Mouse (Mus musculus) lung, postnatal 0 days (tissue): ENCODE data around the gene Lce1e. TPM values are rescaled to one million over a fixed set of nuclear protein-coding genes. Genes with fewer than 3 reads are reported as not detected.
"Not testable (repeated sequence)": the region's sequence is repeated elsewhere in the genome, so short reads cannot be mapped to it uniquely, and the experiment has no call there.

Source experiments
- ATAC-seq: fragments of 200-750 bp; cut with Nextera tagmentation; 2 replicates; pipeline ENCODE4 v1.8.0; 2017; ENCODE audit warnings: moderate library complexity
- DNase-seq: peaks from one replicate; pipeline ENCODE4 v3.0.0-alpha.2; 2016; ENCODE audit warnings: low spot score
- H3K27ac ChIP-seq: fragments of 300-500 bp; sonication (generic); 2 replicates; pipeline ENCODE4 v1.5.1; 2014; ENCODE audit warnings: antibody characterized with exemption, mild to moderate bottlenecking, low read length, mixed read lengths
- H3K27me3 ChIP-seq: fragments of 300-500 bp; sonication (generic); replicated peaks from 2 replicates; pipeline ENCODE4 v1.6.1; 2014; ENCODE audit warnings: low read length, mixed read lengths; ENCODE audit not compliant: insufficient read depth
- H3K36me3 ChIP-seq: fragments of 300-500 bp; sonication (generic); 2 replicates; pipeline ENCODE4 v1.6.1; 2014; ENCODE audit warnings: low read length, mixed read lengths; ENCODE audit not compliant: insufficient read depth
- H3K4me1 ChIP-seq: fragments of 300-500 bp; sonication (generic); 2 replicates; pipeline ENCODE4 v1.6.1; 2014; ENCODE audit warnings: antibody characterized with exemption, low read depth, low read length, mixed read lengths; ENCODE audit not compliant: insufficient read depth
- H3K4me2 ChIP-seq: fragments of 300-500 bp; sonication (generic); replicated peaks from 2 replicates; pipeline ENCODE4 v1.6.1; 2014; ENCODE audit warnings: low read depth, mild to moderate bottlenecking, low read length, moderate library complexity, mixed read lengths
- H3K4me3 ChIP-seq: fragments of 300-500 bp; sonication (generic); 2 replicates; pipeline ENCODE4 v1.5.1; 2014; ENCODE audit warnings: low read depth, low read length
- H3K9ac ChIP-seq: fragments of 300-500 bp; sonication (generic); replicated peaks from 2 replicates; pipeline ENCODE4 v1.6.1; 2014; ENCODE audit warnings: low read depth, mild to moderate bottlenecking
- H3K9me3 ChIP-seq: fragments of 300-500 bp; sonication (generic); 2 replicates; pipeline ENCODE4 v1.6.1; 2016; ENCODE audit warnings: low read length, mixed read lengths
- CTCF ChIP-seq: IDR thresholded peaks from 2 replicates; pipeline ENCODE4 v1.5.1; 2016; ENCODE audit warnings: antibody characterized with exemption, mild to moderate bottlenecking
- EP300 ChIP-seq: IDR thresholded peaks from 2 replicates; pipeline ENCODE4 v1.6.1; 2016; ENCODE audit warnings: antibody characterized with exemption, mild to moderate bottlenecking, control low read depth
- WGBS: fragments of 180-500 bp; shearing (Covaris S2); extraction: QIAGEN DNeasy Blood & Tissue Kit; methylation state at CpG from one replicate; pipeline ENCODE4 v1.1.7; 2014; 5-methylcytosine and 5-hydroxymethylcytosine counted together
- polyA plus RNA-seq: library from polyadenylated mRNA; unstranded; fragments of >200 nt; fragmentation: Nextera tagmentation; extraction: Ambion mirVana; gene quantifications from 2 replicates; pipeline ENCODE4 v1.2.1, GENCODE M21; 2015

The Lce1e gene
- polyA plus RNA-seq, 1 experiment from 2014 or later = not detected

DNA sequence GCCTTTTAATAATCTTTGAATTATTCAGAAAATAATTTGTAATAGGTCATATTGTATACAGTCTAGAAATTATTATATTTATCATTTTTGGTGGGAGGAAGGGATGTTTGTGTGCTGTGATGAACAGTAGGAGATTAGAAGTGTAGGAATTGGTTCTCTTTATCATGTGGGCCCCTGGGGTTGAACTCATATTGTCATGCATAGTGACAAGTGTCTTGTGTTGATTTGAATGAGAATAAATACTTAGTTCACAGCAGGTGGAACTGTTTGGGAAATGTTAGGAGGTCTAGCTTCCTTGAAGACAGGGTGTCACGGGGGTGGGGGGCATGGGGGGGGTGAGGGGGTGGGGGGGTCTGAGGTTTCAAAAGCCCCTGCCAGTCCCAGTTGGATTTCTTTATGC lies 14.3 kb downstream of the Lce1e start:
- ATAC-seq = no peak
- no peak for TF ChIP-seq EP300
- no peak for TF ChIP-seq CTCF

DNA sequence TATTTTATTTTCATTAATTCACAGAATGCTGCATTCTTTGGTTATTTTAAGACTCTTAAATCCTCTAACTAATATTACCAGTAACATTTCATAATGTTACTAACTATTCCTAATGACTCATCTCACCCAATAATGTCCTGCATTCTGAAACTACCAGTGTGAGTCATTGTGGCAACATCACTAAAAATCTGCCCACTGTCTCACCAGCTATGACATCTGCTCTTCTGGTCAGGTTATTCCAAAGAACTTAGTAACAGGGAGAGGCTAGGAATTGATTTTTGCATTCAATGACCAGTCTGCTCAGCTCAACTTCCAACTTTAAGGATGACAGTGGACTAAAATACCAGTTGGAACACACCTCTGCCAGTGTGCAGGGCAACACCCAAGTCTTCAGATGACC lies 17.2 kb downstream of the Lce1e start:
- no peak overlapping the region for H3K4me3 ChIP-seq
- H3K4me2 ChIP-seq = no peak overlapping the region
- TF ChIP-seq CTCF (no peak), EP300 (no peak)
- no peak for DNase-seq
- H3K27ac ChIP-seq = no peak overlapping the region
- no peaks in the 10 kb centered on the region for H3K27me3 ChIP-seq
- no peaks in the 10 kb centered on the region for H3K36me3 ChIP-seq
- H3K4me1 ChIP-seq = no peaks in the 10 kb centered on the region
- no peaks in the 10 kb centered on the region for H3K9me3 ChIP-seq
- no peak overlapping the region for H3K9ac ChIP-seq
- no peak for ATAC-seq

More for the DNA sequence above, 14.3 kb downstream of the Lce1e start:
- Histone ChIP-seq H3K27me3 (no peaks in the 10 kb centered on the region), H3K4me3 (no peak overlapping the region), H3K4me1 (no peaks in the 10 kb centered on the region), H3K9me3 (no peaks in the 10 kb centered on the region), H3K4me2 (no peak overlapping the region), H3K9ac (no peak overlapping the region), H3K27ac (no peak overlapping the region), H3K36me3 (no peaks in the 10 kb centered on the region)
- WGBS = 22% methylated on average over 1 of the region's 1 CpGs
- no peak for DNase-seq

DNA sequence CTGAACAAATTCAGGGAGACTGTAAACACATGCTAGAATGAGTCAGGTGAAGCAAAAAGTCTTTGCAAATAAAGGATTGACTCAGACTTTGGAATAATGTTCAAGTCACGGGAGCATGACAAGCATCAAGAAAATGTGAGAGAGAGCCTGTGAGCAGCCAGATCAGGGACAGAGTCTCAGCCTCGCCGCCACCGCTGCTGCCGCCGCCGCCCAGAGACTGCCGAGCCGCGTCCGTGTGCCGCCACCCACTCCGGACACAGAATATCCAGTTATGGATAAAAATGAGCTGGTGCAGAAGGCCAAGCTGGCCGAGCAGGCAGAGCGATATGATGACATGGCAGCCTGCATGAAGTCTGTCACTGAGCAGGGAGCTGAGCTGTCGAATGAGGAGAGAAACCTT lies 19.7 kb downstream of the Lce1e start:
- H3K4me3 ChIP-seq, H3K4me1 ChIP-seq, H3K27me3 ChIP-seq, ATAC-seq, H3K9me3 ChIP-seq, H3K27ac ChIP-seq, DNase-seq, H3K9ac ChIP-seq, H3K4me2 ChIP-seq, H3K36me3 ChIP-seq: not testable (repeated sequence)
- WGBS = 50% methylated on average over 16 of the region's 16 CpGs

DNA sequence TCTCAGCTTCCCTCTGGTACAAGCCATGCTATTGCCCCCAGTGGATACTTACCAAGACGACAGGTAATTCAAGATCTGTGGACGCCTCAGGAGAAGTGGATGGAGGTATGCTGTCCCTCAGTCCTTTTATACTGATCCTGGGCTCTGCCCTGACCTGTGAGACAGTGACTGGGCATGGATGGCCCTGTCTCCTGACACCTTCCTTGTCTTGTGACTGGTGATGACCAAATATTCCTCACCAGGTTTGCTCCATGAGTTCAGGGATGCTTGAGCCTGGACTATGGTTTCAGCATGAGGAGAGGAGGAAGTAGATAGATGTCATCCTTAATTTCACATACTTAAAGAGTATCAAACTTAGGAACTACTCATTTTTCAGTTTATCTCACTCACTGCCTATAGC lies 21.8 kb downstream of the Lce1e start, which contains the start of gene Lce1d:
Gene Lce1d (minus strand): TSS at position 101 of the 400 bp plus-strand sequence.
- WGBS = 48% methylated on average over 2 of the region's 2 CpGs
- no peak within 1 kb of the TSS for H3K27ac ChIP-seq

DNA sequence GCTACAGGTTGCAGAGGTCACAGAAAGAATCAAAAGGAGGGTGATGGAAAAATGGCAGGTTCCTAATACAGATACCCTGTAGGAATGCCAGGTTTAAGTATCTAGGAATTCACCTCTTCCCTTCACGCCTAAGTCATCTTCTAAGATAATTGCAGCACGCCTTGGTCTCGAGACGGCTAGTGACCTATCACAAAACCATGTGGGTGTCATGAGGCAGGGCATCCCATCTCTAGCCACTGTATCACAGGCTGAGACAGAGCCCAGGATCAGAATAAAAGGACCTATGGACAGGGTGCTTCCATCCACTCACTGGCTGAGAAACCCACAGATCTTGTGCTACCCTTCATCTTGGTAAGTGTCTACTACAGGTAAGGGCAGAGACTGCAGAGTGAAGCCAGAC lies 29.9 kb downstream of the Lce1e start, which contains the start of gene Lce1c:
Gene Lce1c (plus strand): TSS at position 301 of the 400 bp plus-strand sequence.
- ATAC-seq = no peak
- H3K27me3 ChIP-seq = no peaks in the 10 kb centered on the region
- 86% methylated on average over 4 of the region's 4 CpGs for WGBS
- H3K4me1 ChIP-seq = no peaks in the 10 kb centered on the region
- H3K4me2 ChIP-seq = no peak within 1 kb of the TSS
- no peaks in the 10 kb centered on the region for H3K9me3 ChIP-seq
- no peak within 1 kb of the TSS for H3K4me3 ChIP-seq
- DNase-seq = no peak
- H3K9ac ChIP-seq = no peak within 1 kb of the TSS
- TF ChIP-seq EP300 = no peak
- no peak for TF ChIP-seq CTCF
- no peaks in the 10 kb centered on the region for H3K36me3 ChIP-seq
- H3K27ac ChIP-seq = no peak within 1 kb of the TSS

More for the DNA sequence above, 21.8 kb downstream of the Lce1e start, which contains the start of gene Lce1d:
- Histone ChIP-seq H3K4me3 (no peak within 1 kb of the TSS), H3K27me3 (no peaks in the 10 kb centered on the region), H3K9ac (no peak within 1 kb of the TSS), H3K36me3 (no peaks in the 10 kb centered on the region), H3K9me3 (no peaks in the 10 kb centered on the region), H3K4me1 (no peaks in the 10 kb centered on the region), H3K4me2 (no peak within 1 kb of the TSS)
- ATAC-seq (no peak), DNase-seq (no peak)
- no peak for TF ChIP-seq CTCF
- TF ChIP-seq EP300 = no peak

DNA sequence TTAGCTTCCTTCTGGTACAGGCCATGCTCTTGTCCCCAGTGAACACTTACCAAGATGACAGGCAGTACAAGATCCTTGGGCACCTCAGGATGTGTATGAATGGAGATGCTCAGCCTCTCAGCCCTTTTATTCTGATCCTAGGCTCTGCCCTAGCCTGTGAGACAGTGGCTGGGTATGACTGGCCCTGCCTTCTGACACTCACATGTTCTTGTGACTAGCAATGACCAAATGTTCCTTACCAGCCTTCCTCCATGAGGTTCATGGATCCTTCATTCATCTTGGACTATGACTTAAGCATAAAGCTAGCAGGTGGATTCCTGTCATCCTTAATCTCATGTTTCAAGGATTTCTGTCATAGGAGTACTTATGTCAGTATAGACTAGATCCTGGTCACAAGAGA lies 38.7 kb downstream of the Lce1e start, which contains the start of gene Lce1a2:
Gene Lce1a2 (minus strand): TSS at position 101 of the 400 bp plus-strand sequence.
- TF ChIP-seq CTCF (no peak), EP300 (no peak)
- Histone ChIP-seq H3K9ac (no peak within 1 kb of the TSS), H3K4me3 (no peak within 1 kb of the TSS), H3K4me2 (no peak within 1 kb of the TSS), H3K27me3 (no peaks in the 10 kb centered on the region), H3K9me3 (no peaks in the 10 kb centered on the region), H3K27ac (no peak within 1 kb of the TSS), H3K4me1 (no peaks in the 10 kb centered on the region), H3K36me3 (no peaks in the 10 kb centered on the region)
- DNase-seq (no peak), ATAC-seq (no peak)

Other genes with a start within 250 kb of the Lce1e start
- gene Sprr1a, start 223.2 kb downstream of the Lce1e start, polyA plus RNA-seq = 2.0 and 2.7 TPM in 2 replicates
- not detected in 2 replicates for gene Sprr4, start 208.6 kb downstream of the Lce1e start, polyA plus RNA-seq
- not detected in 2 replicates for gene 2310046K23Rik, start 174.6 kb downstream of the Lce1e start, polyA plus RNA-seq
- 2.2 and 3.4 TPM in 2 replicates for gene Ivl, start 135.3 kb downstream of the Lce1e start, polyA plus RNA-seq
- not detected in 2 replicates for gene Smcp, start 120.1 kb downstream of the Lce1e start, polyA plus RNA-seq
- gene 2210017I01Rik, start 101.6 kb downstream of the Lce1e start, polyA plus RNA-seq = not detected in 2 replicates
- not detected in 2 replicates for gene Lce6a, start 87.4 kb downstream of the Lce1e start, polyA plus RNA-seq
- gene Lce1a1, start 60.8 kb downstream of the Lce1e start, polyA plus RNA-seq = 0.27 TPM in 1 of 2 replicates, not detected in the other
- not detected in 2 replicates for gene Lce1b, start 52.1 kb downstream of the Lce1e start, polyA plus RNA-seq
- gene Lce1a2, start 38.8 kb downstream of the Lce1e start, polyA plus RNA-seq = not detected in 2 replicates
- not detected in 2 replicates for gene Lce1c, start 29.8 kb downstream of the Lce1e start, polyA plus RNA-seq
- gene Lce1d, start 21.9 kb downstream of the Lce1e start, polyA plus RNA-seq = not detected in 2 replicates
- gene Lce1f, start 11.3 kb upstream of the Lce1e start, polyA plus RNA-seq = not detected in 2 replicates
- not detected in 2 replicates for gene Gm38119, start 30.0 kb upstream of the Lce1e start, polyA plus RNA-seq
- gene Lce1g, start 43.3 kb upstream of the Lce1e start, polyA plus RNA-seq = not detected in 2 replicates
- not detected in 2 replicates for gene Lce1h, start 56.0 kb upstream of the Lce1e start, polyA plus RNA-seq
- not detected in 2 replicates for gene Lce1i, start 69.8 kb upstream of the Lce1e start, polyA plus RNA-seq
- not detected in 2 replicates for gene Lce1j, start 81.4 kb upstream of the Lce1e start, polyA plus RNA-seq
- gene Lce1k, start 98.8 kb upstream of the Lce1e start, polyA plus RNA-seq = not detected in 2 replicates
- not detected in 2 replicates for gene Kprp, start 118.2 kb upstream of the Lce1e start, polyA plus RNA-seq
- not detected in 2 replicates for gene Lce1l, start 142.2 kb upstream of the Lce1e start, polyA plus RNA-seq
- not detected in 2 replicates for gene 2310050C09Rik, start 161.1 kb upstream of the Lce1e start, polyA plus RNA-seq
- not detected in 2 replicates for gene Lce3a, start 217.2 kb upstream of the Lce1e start, polyA plus RNA-seq
- gene Lce3b, start 223.9 kb upstream of the Lce1e start, polyA plus RNA-seq = not detected in 2 replicates
- gene Lce3c, start 235.4 kb upstream of the Lce1e start, polyA plus RNA-seq = not detected in 2 replicates
- gene Lce3d, start 248.3 kb upstream of the Lce1e start, polyA plus RNA-seq = not detected in 2 replicates